Mouse (Mus musculus): ENCODE results near the gene Rfc4.

Gene Rfc4

DNA sequence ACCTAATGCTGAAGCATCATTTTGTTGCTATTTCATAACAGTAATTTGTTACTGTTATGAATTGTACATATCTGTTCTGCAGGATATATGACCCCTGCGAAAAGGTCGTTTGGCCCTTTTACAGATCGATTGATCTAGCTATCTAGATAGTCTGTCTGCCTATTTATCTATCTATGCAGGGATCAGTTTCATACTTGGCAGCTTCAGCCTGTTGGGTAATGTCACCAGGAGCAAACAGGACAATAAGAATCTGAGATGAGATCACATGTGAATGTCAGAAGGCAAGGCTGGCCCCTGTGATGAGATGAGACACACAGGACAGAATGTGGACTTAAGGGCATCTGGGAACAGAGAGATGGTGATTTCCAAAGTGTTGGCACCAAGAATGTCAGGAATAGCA, 2.8 kb upstream of the Rfc4 start:
- no peak for DNase-seq

DNA sequence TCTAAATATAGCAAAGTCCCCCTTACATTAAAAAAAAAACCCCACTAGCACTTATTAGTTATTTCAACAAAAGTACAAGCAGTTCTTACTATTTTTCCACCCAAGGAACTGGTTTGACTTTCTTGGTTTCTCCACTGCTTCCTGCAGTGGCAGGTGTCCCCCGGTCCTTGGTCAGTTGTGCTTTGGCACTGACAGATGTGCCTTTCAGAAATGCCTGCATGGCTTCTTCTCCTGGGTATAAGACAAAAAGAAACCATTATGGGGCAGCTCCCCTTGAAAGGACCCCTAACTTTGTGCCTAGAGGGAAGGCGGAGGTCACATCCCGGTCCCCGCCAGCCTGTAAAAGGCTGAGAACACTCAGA, 245 bp downstream of the Rfc4 start:
- DNase-seq = no peak

DNA sequence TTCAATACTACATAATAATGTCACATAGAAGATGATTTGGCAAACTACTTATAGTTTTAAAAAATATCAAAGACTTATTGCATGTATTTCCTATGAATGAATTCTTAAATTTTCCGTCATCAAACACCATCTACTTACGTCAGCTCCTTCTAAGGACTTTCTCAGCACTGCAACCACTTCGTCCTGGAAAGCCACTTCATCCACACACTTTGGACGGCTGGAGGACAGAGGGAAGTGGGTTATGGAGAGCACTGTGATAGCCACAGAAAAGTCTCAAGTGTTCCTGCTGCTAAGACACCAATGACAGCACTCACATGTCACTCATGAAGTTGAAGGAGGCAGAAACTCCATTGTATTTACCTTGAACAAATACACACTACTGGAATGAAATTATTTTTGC, 3.1 kb downstream of the Rfc4 start:
- DNase-seq = no peak

DNA sequence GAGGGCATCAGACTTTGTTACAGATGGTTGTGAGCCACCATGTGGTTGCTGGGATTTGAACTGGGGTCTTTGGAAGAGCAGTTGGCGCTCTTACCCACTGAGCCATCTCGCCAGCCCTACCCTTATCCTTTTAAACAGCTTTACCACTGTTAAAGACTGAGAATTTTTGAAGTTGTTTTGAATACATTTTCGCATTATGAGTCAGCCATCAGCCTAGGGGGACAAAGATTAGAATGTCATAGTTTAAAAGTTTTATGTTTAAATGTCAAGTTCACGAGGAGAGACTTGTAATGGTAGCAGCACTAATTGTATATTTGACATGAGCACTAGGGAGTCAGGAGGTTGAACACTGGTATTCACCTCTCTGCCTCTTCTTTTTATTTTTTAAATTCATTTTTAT, 4.4 kb downstream of the Rfc4 start:
- DNase-seq = no peak

DNA sequence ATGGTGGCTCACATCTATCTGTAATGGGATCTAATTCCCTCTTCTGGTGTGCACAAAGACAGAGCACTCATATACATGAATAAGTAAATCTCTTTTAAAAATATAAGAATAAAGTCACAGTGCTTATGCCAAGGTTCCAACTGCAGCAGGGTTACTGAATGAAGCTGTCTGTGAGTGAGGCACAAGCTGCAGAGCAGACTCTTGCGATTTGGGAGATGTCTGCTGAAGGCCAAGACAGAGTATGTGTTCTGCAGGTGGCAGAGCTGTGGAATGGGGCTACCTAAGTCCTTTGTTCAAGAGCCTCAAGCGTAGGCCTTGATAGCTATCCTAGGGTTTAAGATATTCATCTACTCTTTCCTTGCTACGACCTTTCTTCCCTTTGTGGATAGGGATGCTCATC, 5.1 kb downstream of the Rfc4 start:
- no peak for DNase-seq

DNA sequence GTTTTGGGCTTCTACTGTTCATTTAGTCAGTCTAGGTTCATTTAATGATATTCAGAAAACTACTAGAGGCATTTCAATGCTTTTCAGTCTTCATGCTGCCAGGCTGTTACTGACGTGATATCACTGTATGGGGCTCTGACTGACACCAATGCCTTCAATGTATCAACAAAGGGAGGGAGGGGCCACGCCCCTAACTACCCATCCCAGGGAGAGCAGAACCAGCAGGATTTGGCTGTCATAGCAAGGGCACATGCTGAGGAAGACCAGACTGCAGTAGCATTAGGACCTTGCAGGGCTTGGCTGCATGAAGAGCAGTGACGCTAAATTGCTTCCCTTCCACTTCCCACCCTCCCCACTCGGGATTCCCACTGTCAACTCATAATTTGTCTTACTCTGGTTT, 10.4 kb downstream of the Rfc4 start:
- no peak for DNase-seq

DNA sequence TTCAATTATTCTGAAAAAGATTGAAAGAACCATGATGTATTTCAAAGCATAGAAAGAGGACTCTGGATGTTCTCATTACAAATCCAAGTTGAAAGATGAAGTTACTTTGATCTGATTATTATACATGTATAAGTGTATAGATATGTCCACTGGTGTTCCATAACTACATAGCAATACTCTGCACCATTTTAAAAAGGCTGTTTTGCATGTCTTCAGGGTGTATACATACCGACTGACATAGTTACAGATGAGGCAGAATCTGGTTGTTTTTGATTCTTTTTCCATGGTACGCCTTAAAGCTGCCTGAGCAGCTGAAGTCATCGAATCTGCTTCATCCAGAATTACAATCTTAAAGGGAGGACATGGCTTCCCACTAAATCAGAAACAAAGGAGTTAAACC, 12.1 kb downstream of the Rfc4 start:
- DNase-seq = no peak

DNA sequence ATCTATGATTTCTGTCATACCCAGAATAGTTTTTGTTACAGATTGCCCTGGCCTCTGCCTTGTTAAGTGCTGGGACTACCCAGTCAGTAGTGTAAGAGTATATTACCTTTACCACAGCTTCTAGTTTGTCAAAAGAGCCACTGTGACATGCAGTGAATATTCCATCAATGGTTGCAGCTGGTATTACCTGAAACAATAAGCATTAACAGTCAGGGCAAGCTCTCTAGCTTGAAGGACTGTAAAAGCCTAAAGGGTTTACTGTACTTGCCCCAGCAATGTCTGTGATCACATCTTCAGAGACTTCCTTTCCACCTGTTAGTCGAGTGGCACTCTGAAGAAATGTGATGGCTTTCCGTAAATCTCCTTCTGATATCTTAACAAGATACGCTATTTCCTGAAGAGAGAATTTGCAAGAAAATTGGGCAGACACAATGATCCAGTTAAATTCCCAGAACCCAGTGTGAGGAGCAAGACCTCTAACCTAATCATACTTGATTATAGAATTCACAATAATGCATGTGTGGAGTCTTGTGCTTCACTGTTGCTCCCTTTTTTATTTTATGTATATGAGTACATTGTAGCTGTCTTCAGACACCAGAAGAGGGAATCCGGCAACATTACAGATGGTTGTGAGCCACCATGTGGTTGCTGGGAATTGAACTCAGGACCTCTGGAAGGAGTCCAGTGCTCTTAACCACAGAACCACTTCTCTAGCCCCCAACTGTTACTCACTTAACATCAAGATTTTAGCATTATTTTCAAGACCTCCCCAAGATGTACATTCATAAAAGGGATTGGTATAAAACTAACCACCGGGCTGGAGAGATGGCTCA, 13.0 kb downstream of the Rfc4 start:
- DNase-seq = no peak

DNA sequence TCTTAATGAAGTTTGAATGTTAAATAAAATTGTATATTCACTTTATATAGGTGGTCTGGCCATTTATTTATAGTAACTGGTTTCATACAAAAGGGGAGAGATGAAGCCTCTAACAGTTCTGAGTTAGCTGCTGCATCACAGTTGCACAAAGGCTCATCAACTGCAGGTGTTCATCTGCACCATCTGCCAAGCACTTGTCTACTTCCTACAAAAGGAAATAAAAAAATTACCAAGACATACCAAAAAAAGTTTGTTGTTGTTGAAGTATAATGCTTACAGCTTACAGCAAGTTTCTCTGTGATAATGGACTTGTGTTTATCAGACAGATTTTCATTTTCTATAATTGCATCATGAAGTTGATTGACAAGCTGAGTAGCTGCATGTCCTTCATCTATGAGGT, 13.6 kb downstream of the Rfc4 start:
- no peak for DNase-seq

DNA sequence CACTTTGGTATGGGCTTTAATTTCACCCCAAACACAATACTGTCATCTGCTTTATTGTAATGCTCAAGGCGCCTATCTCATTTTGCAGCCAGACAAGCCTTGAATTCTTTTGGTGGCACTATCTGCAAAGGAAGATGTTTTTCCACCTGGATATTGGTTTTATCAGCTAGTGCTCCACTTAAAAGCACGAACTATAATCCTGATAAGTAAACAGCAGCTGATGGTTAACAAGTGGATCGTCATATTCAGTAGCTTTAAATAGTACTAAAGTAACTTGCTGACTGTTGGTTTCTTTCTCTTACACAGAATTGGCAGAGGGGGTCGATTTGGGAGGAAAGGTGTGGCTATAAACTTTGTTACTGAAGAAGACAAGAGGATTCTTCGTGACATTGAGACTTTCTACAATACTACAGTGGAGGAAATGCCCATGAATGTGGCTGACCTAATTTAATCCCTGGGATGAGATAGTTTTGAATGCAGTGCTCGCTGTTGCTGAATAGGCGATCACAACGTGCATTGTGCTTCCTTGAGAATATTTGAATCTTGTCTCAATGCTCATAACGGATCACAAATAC, 14.6 kb downstream of the Rfc4 start:
- DNase-seq = no peak

DNA sequence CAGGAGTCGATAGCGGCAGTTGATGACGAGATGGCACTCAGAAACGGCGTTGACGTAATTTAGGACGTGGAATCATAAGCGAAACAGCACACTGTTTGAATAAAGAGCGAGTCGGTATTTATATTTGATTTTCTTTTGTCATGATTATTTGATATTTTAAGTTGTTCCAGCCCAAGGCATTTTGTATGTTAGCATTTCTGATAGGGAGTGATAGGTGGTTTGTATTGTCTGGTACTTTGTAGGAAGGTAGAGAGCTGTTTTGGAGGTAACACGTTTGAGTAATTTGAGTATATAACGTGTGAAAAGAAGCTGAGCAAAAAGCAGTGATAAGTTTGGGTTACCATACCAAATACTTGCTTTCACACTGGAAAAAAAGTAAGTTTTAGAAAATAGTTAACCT, 15.2 kb downstream of the Rfc4 start:
- no peak for DNase-seq

DNA sequence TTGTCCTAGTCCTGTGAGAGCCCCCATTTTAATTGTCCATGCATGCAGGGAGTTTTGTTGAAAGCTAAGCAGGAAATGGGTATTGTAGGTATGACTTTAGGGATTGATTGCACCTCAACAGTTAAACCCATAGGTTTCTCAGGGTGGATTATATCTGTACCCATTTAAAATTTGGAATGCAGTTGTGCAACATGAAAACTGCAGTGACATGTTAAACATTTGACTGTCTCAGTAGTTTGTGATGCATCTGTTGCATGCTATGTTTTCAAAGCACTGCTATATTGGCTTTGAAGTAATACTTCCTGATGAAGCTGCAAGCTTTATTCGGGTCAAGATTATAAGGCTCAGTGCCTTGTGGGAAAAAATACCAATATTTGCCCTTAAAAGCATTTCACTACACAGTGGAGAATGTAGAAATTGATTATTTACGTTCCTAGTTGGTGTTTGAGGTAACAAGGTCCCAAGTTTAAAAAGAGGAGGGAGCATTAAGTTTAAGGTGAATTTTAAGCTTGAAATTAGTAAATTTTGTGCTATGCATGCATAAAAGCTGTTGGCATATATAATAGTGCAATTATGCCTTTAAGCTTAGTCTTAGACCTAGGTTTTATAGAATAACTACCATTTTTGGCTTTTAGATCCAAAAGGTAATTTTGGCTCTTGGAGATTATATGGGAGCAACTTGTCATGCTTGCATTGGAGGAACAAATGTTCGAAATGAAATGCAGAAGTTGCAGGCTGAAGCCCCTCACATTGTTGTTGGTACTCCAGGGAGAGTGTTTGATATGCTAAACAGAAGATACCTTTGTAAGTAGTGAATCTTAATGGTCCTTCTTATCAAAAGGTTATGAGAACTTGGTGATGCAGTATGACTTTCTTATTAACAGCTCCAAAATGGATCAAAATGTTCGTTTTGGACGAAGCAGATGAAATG, 17.9 kb downstream of the Rfc4 start:
- no peak for DNase-seq

DNA sequence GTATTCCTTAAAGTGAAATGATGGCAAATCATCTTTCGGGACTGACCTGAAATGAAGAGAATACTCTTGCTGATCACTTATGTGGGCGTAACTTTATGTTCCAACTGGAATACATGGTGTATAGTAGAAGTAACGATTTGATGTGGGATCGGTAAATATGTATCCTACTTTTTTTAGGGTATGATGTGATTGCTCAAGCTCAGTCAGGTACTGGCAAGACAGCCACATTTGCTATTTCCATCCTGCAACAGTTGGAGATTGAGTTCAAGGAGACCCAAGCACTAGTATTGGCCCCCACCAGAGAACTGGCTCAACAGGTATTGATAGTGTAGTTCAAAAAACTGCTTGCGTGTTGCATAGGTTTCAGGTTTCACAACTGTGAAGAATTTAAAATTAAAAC, 18.6 kb downstream of the Rfc4 start:
- no peak for DNase-seq

DNA sequence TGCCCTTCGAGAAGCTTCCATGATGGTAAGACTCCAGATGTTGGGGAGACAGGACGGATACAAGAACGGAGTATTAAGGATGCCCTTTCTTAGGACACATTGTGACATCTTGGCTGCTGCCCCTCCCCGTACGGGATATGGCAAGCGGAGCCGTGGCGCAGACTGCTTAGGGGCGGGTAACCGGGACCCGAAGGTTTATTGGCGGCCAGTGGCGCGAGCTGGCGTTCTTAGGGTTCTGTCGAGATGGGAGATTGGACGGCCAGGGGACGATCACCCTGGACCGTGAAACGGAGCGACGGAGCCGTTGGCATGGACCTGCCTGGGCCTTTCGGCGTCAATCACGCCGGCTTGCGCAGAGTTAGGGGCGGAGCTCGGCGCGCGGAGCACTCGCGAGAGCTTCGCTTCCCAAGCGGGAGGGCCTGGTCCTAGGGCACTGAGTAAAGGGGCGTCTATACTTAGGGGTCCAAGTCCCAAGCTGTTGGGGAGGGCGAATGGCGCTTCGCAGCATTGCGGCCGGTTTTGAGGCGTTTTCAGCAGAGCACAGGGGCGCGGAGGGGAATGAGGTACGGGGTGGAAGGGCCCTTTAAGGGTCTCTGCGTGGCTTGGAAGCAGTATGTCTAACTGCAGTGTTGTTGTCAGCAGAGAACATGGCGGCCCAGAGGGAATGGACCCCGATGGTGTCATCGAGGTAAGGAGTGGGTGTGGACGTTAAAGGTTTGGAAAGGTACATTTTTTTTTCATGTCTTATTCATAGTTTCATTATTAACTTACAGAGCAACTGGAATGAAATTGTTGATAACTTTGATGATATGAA, 19.4 kb downstream of the Rfc4 start:
- peak; percentile 87 for DNase-seq

DNA sequence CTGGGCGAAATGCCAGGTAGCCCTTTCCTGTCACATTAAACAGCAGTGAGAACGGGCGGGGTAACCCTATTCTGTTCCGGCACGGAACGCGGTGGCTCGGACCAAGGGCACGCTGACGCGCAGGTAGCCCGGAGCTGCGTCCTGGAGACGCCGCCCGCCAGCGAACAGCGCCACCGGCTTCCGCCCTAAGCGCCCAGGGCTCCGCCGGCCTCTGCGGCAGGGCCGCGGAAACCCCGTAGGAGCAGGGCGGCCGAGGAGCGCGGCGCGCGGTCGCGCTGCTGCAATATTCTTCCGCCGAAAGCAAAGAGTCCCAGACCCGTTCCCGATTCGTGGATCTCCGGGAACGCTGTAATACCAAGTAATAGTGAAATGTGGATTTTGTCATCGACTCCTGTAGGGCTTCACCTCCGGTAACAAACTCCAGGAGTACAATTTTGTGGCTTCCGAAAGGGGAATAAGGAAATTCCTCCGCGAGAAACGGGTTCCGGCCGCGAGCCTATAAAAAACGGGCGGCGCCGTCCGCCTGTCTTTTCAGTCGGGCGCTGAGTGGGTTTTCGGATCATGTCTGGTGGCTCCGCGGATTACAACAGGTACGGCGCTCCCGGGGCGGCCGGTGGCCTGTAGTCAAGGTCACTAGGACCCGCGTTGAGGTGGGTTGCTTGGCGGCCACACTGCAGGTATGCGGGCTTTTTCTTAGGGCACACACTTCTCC, 20.1 kb downstream of the Rfc4 start, which contains the start of gene Eif4a2:
Eif4a2 (plus strand) TSS at position 214 of the 712 bp plus-strand sequence.
- peak; percentile 92 for DNase-seq

DNA sequence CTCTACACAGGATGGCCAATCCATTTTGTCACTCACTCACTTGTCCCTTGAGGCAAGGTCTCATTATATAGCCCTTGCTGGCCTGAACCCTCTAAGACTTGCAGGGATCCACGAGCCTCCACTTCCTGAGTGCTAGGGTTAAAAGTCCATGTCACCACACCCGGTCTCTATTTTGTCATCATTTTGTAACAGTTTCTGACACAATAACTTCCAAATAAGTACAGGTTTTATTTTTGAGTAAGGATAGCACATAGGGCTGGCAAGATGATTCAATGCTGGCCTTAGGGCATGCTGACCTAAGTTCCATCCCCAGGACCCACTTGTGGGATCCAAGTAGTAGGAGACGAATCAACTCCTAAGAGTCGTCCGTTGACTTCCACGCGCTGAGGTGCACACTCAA, 21.4 kb downstream of the Rfc4 start:
- no peak for DNase-seq

DNA sequence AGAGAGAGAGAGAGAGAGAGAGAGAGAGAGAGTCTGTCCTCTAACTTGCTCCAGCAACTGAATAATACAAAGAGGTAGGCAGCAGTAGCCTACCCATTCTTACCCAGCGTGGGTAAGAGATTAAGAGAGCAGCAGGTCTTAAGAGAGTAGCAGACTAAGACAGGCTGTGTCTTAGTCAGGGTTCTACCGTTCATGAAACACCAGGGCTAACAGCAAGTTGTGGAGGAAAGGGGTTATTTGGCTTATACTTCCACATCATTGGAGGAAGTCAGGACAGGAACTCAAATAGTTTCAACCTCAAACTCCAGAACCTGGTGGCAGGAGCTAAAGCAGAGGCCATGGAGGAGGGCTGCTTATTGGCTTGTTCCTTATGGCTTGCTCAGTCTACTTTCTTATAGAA, 23.7 kb downstream of the Rfc4 start:
- DNase-seq = no peak

DNA sequence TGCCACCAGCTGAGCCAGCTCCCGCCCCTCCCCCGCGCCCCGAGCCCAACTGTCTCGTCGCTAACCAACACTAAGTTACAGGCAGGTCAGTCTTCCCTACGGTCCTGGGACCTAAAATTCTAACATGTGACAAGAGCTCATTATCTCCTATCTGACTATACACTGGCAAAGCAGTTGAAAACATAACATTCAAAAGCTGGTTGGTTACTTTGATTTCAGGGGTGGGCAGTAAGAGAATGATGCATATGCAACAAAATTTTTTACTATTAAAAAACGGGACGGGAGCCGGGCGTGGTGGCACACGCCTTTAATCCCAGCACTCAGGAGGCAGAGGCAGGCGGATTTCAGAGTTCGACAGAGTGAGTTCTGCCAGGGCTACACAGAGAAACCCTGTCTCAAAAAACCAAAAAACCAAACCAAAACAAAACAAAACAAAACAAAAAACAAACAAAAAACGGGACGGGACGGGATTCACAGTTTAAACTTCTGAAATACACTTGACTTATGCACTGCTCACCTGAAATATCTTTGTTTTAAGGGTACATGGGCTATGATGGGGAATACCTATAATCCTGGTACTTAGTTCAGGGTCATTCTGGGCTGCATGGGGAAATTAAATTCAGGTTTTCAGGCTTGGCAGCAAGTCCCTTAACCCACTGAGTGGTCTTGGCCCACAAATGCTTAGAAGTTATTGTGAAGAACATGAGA, 24.3 kb downstream of the Rfc4 start:
- no peak for DNase-seq

DNA sequence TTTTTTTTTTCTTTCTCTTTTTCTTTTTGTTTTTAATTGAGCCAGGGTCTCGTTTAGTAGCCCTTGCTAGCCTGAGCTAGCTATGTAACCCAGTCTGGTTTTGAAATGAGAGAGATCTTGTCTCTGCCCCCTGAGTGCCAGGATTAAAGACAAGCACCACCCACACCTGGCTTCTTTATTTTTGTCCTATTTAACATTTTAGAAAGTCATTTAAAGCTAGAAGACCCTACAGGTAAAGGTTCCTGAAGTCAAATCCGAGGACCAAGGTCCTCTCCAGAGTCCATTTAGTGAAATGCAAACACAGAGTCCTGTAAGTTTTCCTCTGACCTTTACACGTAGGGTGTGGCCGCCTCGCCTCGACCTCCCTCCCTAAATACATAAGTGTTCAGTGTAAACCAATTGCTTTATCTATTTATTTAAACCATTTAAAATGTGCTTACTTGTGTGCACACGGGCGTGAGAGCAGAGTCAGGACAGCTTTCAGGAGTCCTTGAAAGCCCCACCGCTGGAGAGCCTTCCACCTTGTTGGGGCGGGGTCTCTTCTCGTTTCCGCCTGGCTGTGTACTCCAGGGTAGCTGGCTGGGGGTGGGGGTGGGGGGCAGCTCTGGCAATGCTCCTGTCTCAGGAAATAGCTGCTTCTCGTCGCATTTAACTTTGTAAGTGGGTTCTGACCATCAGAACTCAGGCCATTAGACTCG, 25.0 kb downstream of the Rfc4 start:
- DNase-seq = no peak

DNA sequence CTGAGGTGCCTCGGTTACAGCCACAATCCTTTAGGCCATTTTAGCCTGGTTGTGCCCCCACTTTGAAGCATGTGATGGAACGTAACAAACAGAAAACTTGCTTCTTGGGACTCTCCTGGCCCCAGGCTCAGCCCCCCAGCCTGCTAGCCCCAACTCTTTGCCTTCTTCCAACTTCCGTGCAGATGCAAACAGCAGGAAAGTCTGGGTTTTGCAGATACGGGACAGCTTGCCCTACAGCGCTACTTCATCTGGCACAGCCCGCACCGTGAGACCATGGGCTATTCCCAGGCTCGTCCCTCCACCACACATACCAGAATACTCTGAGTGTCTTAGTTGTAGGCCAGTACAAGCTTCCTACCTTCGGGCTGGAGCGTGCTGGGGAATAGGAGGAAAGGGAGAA, 26.9 kb downstream of the Rfc4 start:
- no peak for DNase-seq

DNA sequence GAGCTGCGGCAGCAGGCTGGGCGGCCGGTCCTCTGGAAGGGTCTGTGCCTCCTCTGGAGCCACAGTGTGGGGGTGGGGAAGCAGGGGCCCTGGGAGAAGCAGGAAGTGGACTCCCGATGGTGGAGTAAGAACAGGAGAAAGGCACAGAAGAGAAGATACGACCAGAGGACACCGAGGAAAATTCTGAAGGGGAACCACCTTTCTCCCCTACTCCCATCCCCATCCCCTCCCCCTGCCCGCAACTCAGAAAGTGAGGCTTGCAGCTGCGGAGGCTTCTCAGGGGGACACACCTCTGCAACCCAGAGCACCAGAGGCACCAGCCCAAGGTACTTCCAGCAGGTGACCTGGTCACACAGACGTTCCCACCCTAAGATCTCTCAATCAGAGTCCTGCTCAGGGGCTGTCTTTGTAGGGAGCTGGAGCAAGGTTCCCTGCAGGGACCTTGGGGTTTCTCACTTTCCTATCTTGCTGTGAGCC, 27.4 kb downstream of the Rfc4 start:
- DNase-seq = peak; percentile 17

All from lung, postnatal 14 days (tissue).